Mouse (Mus musculus) ES-CJ7 (cell line): Measurements from ENCODE around the gene Fam222a.

Experiments used
- DNase-seq: peaks from one replicate; pipeline ENCODE4 v3.0.0; 2011; ENCODE audit warnings: low read depth, low spot score

Fam222a gene

DNA sequence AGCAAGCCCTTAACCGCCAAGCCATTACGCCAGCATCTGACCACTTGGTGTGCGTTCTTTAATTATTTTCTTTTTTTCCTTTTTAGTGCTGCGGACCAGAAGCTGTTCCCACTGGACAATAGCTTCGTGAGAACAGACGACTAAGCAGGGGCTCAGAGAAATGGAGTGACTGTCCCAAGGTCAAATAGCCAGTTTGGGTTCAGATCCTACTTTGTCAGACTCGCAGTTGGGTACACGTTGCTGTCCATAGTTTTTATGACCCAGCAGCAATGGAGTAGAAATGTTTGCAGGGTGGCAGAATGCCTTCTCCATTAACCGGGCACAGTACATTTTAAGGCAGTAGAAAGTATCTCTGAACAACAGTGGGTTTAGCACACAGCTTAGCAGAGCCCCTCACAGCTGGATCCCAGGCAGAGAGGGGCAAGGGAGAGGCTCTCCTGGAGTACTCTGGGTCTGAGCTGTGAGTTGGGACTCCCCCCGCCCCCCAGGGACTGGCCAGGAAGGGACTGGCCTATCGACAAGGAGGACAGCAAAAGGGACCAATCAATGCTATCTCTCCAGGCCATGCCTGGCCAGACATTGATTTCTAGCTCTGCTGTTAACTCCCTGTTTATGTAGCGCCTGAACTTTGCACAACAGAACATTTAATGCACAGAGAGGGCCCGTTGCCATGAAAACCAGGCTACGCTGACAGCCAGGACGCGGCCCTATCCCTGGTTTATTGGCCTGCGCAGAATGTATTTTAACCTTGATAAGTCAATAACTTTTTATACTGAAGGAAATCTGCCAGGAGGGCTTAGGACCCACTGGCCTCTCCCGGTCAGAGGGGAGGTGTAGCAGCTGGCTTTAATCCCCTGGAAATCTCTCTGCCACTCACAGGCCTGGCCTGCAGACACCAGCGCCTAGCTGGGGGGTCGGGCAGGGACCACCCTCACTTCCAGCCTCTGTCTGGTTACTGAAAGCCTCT, 9.8 kb upstream of the Fam222a start:
- no peak for DNase-seq

DNA sequence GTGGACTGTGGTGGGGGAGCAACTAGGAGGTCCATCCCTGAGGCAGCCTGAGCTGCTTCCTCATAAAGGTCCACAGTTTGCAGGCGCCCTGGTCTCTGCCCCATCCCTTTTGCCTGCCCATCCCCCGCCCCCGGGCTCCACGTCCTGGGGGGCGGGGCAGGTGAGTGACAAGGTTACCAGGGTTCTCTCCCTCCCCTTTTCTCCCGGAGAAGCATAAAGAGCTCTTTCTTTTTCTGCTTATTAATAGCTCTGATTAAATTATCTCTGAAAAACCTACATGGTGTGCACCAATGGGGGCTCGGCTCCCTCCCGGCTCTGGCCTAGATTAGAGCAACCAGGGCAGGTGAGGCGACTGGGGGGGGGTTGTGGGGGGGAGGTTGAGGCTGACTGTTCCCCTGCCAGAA, 7.3 kb upstream of the Fam222a start:
- DNase-seq, result peak; percentile 50

GRCm38 (mm10) chr5:114560965-114561364, 6.9 kb upstream of the Fam222a start:
- DNase-seq, result peak; percentile 65

DNA sequence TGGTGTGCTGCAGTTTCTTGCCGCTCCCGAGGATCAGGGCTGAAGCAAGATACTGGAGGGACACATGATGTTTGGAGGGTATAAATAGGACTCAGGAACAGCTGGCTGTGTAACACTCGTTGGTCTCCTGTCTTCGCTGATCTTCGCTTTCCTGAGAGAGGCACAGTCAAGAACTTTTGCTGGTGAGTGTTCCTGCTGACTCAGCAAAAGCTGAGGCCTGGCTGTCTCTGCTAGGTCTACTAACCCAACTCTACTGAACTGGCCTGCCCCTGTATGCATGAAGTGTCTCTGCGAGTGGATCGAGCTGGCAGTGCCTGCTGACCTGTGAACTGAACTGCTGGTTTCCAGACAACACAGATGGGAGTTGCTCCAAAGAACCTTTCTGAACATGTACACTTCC, 3.8 kb upstream of the Fam222a start:
- no peak for DNase-seq

DNA sequence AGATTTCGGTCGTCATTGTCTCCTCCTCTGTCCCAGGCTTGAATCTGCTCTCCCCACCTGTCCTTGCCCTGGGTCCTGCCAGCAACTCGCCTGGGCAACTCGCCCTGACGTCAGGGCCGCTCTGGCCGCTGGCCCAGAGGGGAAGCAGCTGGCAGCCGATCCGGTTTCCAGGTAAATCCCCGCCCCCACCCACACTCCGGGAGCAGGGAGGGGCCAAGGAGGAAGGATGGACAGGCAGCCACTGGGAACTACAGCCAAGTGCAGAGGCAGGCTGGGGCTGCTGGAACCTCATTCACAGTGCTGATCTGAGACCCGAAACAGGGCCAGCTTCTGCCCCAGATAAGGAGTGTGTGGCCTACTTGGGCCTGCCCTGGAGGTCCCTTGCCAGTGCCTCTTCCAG, 2.5 kb upstream of the Fam222a start:
- peak; percentile 74 for DNase-seq

DNA sequence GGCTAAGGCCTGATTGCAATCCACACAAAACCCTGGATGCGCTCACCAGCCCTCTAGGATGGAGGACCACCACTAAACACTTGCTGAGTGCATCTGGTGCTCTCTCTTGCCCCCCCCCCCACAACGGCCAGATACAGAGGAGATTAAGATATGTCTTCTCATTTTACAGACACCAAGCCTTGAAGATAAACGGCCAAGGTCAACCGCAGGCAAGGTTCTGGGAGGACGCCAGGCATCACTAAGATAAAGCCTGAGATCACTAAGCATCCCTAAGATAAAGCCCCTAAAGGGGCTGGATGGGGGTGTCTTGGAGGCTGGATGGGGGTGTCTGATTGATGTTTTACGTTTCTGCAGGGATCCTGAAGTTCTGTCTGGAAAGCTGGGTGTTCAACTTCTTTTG, 2.1 kb upstream of the Fam222a start:
- DNase-seq, result no peak

DNA sequence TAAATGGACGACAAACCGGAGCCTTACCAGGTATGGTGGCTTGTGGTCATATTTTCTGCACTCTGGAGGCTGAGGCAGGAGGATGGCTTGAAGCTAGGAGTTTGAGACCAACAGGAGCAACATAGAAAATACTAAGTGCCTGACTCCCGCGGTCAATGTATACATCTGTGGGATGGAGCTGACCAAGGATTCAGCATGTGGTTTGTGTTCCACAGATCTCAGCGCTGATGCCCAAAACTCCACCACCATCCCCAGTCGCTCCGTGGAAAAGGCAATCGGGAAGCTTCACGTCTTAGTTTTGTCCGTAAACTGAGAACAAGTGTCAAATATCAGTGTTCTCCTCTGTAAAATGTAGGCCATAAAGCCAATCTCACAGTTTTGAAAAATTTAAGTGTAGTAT, 1.4 kb upstream of the Fam222a start:
- DNase-seq, result no peak

DNA sequence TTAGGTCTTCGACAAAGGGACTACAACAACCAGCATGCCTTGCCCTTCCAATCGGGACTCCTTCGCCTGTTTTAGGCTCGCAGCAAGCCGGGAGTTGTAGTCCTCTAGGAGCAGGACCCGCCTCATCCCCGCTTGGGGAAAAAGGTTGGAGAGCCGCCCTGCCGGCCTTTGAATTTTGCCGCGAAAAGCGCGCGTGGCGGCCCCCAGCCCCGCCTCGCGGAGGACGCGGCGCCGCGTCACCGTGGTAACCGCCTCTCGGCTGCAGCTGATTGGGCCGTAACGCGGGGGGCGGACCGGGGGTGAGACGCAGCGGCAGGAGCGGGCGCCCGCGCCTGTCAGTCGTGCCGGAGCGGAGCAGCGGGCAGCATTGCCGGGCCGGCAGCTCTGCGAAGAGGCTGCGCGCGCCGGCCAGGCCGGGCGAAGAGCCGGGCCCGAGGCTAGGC, 720 bp upstream of the Fam222a start:
- DNase-seq, result peak; percentile 96

DNA sequence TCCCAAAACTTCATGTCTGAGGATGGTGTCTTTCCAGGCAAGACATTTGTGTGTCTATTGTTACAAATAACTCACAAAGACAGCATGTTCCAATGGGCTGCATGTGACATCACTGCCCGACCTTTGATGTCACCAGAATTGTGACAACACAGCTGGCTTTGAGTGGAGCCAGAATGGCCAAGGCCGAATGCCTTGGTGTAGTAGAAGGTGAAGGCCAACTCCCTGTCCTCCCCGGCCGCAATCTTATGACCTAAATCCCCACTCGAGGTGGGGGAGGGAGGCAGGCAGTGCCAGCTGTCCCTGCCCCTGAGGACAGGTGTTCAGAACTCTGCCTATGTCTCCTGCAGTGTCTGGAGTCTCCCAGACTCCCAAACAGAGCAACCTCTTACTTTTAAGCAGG, 1.0 kb downstream of the Fam222a start:
- no peak for DNase-seq

DNA sequence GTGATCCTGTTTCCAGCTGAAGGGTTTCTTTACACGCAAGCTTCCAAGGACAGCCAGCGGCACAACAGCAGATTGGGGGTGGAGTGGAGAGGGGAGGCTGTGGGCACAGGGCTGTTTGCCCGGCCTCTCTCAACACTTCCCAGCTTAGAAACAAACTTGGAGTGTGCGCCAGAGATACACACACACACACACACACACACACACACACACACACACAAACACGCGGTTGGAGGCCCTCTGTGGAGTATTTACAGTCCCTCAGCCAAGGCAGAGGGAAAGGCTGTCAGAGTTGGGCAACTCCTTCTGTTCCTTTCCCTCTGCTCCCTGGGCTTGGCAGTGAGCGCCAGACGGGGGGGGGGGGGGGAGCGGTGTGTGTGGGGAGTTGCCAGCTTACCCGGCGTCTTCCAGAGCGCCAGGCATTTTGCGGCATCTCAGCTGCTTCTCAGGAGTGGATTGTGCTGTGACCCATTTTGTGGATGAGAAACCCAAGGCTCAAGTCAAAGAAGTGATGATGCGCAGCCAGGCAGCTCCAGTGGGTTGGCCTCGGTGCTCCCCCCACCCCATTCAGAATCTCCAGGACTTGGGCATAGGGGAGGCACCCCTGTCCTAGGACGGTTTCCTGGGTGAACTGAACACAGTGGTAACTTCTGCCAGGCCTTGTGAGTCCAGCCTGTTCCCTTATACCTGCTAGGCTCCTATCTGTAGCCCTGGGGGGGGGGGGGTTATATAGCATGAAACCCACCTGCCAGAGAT, 2.3 kb downstream of the Fam222a start:
- no peak for DNase-seq

DNA sequence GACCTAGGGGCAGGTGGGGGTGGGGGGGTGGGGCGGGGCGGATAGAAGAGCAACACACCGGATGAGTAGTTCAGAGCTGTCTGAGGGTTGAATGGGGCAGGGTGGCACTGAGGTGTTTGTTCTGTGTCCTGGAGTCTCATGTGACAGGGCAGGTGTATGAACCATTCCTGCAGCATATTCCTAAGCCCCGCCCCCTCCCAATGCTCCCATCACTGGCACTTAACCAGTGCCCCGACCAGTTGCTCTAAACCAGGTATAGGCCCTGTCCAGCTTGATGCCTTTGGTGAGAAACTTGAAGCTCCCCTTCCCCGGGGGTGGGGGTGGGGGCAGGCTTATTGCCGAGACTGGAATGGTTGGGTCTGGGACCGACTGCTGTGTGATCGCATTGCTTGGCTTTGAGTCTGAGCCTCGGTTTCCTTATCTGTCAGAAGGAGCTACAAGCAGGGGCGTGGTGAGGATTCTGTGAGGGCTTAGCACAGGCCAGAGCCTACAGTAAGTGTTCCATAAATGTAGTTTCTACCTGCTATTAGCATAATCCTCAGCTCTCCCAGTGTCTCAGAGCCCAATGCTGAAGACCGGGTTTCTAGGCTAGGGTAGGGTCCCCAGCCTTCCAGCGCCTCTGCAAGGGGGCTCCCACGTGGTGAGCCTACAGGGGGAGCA, 3.1 kb downstream of the Fam222a start:
- no peak for DNase-seq

DNA sequence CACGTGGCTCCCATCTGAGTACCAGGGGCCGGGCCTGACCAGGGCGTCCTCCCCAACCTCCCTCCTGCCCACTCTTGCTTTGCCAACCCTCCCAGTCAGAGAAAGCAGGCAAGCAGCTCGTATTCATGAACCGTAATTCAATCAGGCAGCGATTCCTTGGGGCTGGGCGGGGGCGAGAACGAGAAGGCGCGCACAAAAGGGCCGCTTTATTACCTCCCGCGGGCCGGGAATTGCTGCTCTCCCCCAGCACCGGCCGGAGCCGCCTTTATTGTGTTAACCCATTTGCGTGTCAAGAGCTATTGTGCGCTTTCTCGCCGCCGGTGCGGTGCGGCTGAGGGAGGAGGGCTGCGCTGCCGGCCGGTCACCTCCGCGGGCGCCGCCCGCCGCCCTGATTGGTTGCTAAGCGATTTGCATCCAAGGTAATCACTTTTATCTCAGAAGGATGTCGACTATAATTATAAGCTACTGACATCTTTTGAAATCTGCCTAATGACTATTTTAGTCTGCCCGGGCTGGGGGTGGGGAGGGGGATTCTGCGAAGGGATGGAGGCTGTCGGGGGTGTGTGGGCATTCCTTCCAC, 3.7 kb downstream of the Fam222a start:
- DNase-seq, result peak; percentile 88

DNA sequence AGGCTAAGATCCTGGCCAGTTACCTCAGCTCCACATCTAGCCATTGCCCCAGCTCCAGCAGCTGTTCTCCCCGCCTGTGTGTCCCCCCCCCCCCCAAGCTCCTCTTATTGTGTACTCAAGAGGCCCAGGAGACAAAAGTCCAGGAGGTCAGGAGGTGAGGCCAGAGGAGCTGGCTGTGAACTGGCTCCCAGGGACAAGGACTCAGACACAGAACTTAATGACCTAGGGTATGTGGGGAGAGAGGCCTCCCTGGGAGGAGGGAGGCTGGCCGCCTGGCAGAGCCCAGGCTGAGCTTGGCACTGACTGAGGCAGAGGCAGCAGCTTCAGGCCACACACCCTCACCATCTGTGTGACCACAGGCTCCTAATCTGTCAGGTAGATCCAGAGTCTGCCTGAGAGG, 5.2 kb downstream of the Fam222a start:
- DNase-seq, result no peak

DNA sequence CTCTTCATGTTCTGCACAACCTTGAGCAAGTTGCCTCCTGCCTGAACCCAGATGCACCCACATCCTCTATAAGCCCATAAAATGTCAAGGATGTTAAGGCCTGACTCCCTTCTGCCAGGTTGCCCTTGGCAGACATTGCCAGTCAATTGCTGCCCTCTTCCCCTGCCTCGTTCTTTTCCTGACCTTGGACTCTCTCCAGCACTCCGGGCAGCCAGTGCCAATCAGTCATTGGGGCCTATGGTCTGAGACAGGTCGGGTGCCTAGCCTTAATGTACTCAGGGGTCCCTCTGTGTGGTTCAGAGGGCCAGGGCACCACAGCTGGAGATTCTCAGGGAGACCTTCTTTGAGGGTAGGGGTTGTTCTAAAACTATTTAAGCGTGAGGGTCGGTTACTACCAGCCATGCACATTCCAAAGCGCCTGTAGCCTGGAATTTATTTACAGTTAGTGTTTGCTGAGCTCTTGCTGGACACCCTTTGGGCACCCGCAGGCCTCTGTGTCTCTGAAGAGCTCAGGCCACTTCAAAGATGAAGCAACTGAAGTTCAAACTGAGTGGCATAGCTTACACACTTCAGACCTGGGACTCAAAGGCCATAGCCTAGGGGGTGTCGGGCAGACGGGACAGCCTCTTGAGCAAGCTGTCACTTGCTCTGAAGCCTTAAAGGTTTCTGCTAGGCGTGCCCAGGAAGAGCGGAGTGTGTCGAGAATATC, 6.3 kb downstream of the Fam222a start:
- no peak for DNase-seq

DNA sequence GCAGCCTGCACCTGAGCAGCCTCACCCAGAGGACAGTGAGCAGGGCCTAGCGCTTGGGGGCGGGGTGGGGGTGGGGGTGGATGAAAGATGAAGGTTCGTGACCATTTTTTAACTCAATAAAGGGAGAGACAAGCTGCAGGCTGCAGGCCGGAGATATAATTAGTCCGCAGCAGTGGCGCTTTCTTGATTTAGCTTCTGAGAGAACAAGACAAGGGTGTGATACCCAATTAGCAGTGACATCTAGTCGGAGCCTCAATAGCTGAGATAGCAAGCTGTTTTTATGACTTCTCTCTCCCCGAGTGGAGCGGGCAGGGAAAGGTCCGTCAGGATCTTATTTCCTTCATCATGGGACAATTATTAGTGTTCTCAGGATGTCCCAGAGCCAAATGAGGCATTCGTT, 7.2 kb downstream of the Fam222a start:
- DNase-seq, result no peak

DNA sequence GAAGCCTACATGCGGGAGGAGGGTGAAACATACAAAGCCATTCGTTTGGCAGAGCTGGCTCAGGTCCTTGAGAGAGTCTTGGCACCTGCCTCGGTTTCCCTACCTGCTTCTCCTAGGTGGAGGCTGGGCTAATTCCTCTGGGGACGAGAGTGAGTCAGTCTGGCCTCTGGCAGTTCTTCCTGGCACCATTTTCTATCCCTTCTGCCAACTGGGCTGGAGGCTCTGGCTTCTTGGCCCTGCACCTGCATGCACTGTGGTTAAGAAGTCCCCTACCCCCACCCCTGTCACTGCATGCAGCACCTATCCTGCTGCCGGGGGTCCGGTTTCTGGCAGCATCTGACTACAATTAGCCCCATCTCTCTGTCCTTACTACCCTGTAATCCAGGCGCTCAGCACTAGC, 7.7 kb downstream of the Fam222a start:
- DNase-seq, result no peak

- no peak for DNase-seq
Measured at GRCm38 (mm10) chr5:114575986-114576605, 8.3 kb downstream of the Fam222a start.

- no peak for DNase-seq
Measured at GRCm38 (mm10) chr5:114578361-114578760, 10.5 kb downstream of the Fam222a start.

GRCm38 (mm10) chr5:114579714-114580357, 12.0 kb downstream of the Fam222a start:
- DNase-seq, result no peak

DNA sequence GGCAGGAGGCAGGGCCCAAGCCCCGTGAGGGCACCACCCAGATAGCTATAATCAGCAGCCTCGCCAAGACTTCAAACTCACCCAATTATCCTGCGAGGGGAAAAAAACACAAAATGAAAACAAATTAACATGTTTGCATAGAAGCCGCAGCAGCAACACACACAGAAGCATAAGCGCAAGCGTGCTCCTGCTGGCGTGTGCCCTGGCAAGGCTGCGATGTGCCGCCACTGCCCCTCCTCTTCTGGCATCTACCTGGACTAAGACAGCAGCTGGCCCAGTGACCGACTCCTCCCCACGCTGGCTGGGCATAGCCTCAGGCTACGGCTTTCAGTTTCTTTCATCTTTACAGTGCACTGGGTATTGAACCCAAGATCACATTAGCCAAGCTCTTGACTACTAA, 13.7 kb downstream of the Fam222a start:
- DNase-seq, result no peak
